Mouse (Mus musculus) hindbrain, embryonic 14.5 days (tissue): ENCODE data around the gene Myo9a. TPM values are rescaled to one million over a fixed set of nuclear protein-coding genes. Genes with fewer than 3 reads are reported as not detected.
"Not testable (repeated sequence)": the region's sequence is repeated elsewhere in the genome, so short reads cannot be mapped to it uniquely, and the experiment has no call there.

ENCODE experiments used
- ATAC-seq: fragments of 200-750 bp; cut with Nextera tagmentation; 2 replicates; pipeline ENCODE4 v1.8.0; 2017; ENCODE audit warnings: moderate number of reproducible peaks, mild to moderate bottlenecking, moderate TSS enrichment, moderate library complexity; ENCODE audit not compliant: low FRiP score
- DNase-seq: peaks from one replicate; pipeline ENCODE4 v3.0.0-alpha.2; 2015; ENCODE audit warnings: low spot score
- H3K27ac ChIP-seq: fragments of 300-500 bp; sonication (generic); 2 replicates; pipeline ENCODE4 v1.5.1; 2014; ENCODE audit warnings: mild to moderate bottlenecking, moderate library complexity
- H3K27me3 ChIP-seq: fragments of 300-500 bp; sonication (generic); 2 replicates; pipeline ENCODE4 v1.6.1; 2014; ENCODE audit warnings: mild to moderate bottlenecking, low read length, mixed read lengths; ENCODE audit not compliant: control insufficient read depth, insufficient read depth
- H3K36me3 ChIP-seq: fragments of 300-500 bp; sonication (generic); replicated peaks from 2 replicates; pipeline ENCODE4 v1.6.1; 2014; ENCODE audit not compliant: control insufficient read depth, insufficient read depth
- H3K4me1 ChIP-seq: fragments of 300-500 bp; sonication (generic); replicated peaks from 2 replicates; pipeline ENCODE4 v1.6.1; 2014; ENCODE audit warnings: antibody characterized with exemption, low read length, mixed read lengths; ENCODE audit not compliant: control insufficient read depth, insufficient read depth
- H3K4me2 ChIP-seq: fragments of 300-500 bp; sonication (generic); replicated peaks from 2 replicates; pipeline ENCODE4 v1.6.1; 2014; ENCODE audit warnings: mild to moderate bottlenecking, moderate library complexity
- H3K4me3 ChIP-seq: fragments of 300-500 bp; sonication (generic); replicated peaks from 2 replicates; pipeline ENCODE4 v1.5.1; 2014; ENCODE audit warnings: mild to moderate bottlenecking, low read length
- H3K9ac ChIP-seq: fragments of 300-500 bp; sonication (generic); 2 replicates; pipeline ENCODE4 v1.6.1; 2014
- H3K9me3 ChIP-seq: fragments of 300-500 bp; sonication (generic); 2 replicates; pipeline ENCODE4 v1.6.1; 2016; ENCODE audit warnings: low read length; ENCODE audit not compliant: control insufficient read depth
- WGBS: fragments of 180-500 bp; shearing (Covaris S2); extraction: QIAGEN DNeasy Blood & Tissue Kit; methylation state at CpG from one replicate; pipeline ENCODE4 v1.1.7; 2014; 5-methylcytosine and 5-hydroxymethylcytosine counted together
- polyA plus RNA-seq: library from polyadenylated mRNA; unstranded; fragments of >200 nt; fragmentation: Nextera tagmentation; extraction: Ambion mirVana; gene quantifications from 2 replicates; pipeline ENCODE4 v1.2.1, GENCODE M21; 2014

The Myo9a gene
- polyA plus RNA-seq, 1 experiment from 2014 or later = 29.9 TPM

DNA sequence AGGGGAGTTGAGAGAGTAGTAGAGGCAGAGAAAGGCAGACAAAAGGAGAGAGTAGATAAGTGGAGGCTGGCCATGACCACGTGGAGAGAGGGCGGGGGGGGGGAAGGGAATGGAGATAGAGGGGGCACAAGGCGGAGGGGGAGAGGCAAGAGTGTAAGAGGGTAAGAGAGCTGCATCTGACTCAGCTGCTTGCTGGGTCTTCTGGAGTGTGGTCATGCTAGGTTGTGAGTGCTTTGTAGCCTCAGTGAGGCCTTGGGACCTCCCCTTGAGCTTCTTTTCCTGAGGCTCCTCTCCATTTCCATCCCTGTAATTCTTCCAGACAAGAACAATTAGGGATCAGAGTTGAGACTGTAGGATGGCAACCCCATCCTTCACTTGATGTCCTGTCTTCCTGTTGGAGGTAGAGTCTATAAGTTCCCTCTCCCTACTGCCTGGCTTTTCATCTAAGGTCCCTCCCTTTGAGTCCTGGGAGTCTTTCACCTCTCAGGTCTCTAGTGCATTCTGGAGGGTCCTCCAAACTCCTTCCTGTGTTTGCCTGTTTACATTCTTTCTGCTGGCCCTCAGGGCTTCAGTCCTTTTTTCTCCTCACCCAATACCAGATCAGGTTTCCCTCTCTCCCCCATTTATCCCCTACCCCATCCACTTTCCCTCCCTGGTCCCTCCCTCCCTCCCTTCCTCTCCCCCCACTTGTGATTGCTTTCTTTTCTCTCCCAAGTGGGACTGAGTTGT lies 55.5 kb downstream of the Myo9a start:
- H3K4me3 ChIP-seq, H3K4me2 ChIP-seq, H3K27ac ChIP-seq, H3K9ac ChIP-seq, ATAC-seq, H3K27me3 ChIP-seq, H3K4me1 ChIP-seq, DNase-seq, H3K9me3 ChIP-seq: not testable (repeated sequence)
- H3K36me3 ChIP-seq = peaks cover 49% of the 10 kb centered on the region
- WGBS = 76% methylated on average over 2 of the region's 3 CpGs

DNA sequence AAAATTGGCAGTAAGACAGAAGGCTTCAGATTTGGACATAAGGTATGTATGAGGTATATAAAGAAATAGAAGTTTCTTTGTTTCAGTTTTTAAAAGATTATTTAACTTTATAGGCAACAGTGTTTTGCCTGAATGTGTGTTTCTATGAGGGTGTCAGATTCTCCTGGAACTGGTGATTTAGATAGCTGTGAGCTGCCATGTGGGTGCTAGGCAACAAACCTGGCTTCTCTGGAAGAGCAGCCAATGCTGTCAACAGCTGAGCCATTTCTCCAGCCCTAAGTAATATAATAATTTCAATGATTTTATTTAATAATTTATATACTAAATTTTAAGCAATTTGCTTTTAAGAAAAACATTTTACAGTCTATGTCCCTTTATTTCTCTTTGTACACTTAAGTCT lies 133.9 kb downstream of the Myo9a start:
- Histone ChIP-seq H3K4me1 (no peaks in the 10 kb centered on the region), H3K36me3 (peaks cover 24% of the 10 kb centered on the region), H3K4me2 (no peak overlapping the region), H3K27ac (no peak overlapping the region), H3K9me3 (no peaks in the 10 kb centered on the region), H3K27me3 (no peaks in the 10 kb centered on the region), H3K9ac (no peak overlapping the region), H3K4me3 (no peak overlapping the region)
- DNase-seq (no peak), ATAC-seq (no peak)

DNA sequence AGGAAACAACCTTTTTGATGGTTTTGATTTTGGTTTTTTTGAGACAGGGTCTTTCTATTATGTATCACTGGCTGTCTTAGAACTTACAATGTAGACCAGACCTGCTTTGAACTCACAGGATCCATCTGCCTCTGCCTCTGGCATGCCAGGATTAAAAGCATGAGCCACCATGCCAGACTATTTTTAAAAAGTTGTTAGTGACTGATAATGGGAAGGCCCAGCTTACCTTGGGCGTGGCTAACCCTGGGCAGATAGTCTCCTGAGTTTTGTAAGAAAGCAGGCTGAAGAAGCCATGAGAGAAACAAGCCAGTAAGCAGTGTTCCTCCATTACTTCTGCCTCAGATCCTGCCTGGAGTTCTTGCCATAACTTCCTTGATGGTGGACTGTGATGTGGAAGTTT lies 152.7 kb downstream of the Myo9a start:
- ATAC-seq (no peak), DNase-seq (no peak)
- 88% methylated on average over 1 of the region's 1 CpGs for WGBS
- H3K36me3 ChIP-seq = peaks cover 49% of the 10 kb centered on the region
- no peaks in the 10 kb centered on the region for H3K4me1 ChIP-seq
- no peak overlapping the region for H3K27ac ChIP-seq
- no peak overlapping the region for H3K4me3 ChIP-seq
- H3K4me2 ChIP-seq = no peak overlapping the region
- no peaks in the 10 kb centered on the region for H3K27me3 ChIP-seq
- H3K9ac ChIP-seq = no peak overlapping the region
- no peaks in the 10 kb centered on the region for H3K9me3 ChIP-seq

DNA sequence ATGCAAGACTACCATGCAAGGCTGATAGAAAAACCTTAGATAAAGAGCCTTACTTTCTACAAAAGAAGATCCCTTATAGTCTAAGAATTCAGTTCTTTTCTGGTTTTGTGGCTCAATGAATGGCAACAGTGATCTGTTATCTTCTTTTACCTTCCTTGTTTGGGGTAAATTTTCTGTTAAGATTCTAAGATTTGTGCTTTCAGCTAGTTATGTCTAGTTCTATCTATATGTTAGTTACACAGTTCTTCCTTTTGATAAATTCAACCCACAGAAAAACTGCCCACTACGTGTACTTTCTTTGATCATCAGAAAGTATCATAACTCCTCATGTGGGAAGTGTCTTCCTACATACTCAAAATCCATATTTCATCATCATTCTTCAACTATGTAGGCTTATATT lies 164.1 kb downstream of the Myo9a start:
- ATAC-seq (no peak), DNase-seq (no peak)
- Histone ChIP-seq H3K4me2 (no peak overlapping the region), H3K27ac (no peak overlapping the region), H3K36me3 (peaks cover 45% of the 10 kb centered on the region), H3K4me1 (no peaks in the 10 kb centered on the region), H3K27me3 (no peaks in the 10 kb centered on the region), H3K9me3 (no peaks in the 10 kb centered on the region), H3K4me3 (no peak overlapping the region), H3K9ac (no peak overlapping the region)
- 97% methylated on average over 1 of the region's 1 CpGs for WGBS

DNA sequence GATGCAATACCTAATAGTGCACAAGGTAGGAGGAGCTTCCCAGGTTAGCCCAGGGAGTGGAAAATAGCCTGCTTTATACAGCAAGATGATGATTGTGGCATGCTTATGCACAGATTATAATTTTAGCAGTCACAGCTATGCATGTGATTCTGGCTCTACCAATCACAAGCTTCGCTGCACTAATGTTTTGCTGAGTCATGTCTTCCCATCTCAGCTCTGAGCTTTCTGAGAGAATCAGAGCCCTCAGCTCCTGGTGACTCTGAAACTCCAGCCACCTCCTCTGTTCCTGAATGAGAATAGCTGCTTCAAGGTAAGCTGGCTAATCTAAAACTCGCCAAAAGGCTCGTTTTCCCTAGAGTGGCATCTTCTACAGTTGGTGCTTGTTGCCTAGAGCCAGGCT lies 179.6 kb downstream of the Myo9a start:
- no peaks in the 10 kb centered on the region for H3K27me3 ChIP-seq
- WGBS = 81% methylated on average over 3 of the region's 3 CpGs
- no peak overlapping the region for H3K27ac ChIP-seq
- H3K9ac ChIP-seq = no peak overlapping the region
- no peak overlapping the region for H3K4me2 ChIP-seq
- peaks cover 27% of the 10 kb centered on the region for H3K36me3 ChIP-seq
- no peaks in the 10 kb centered on the region for H3K4me1 ChIP-seq
- ATAC-seq (no peak), DNase-seq (no peak)
- H3K4me3 ChIP-seq = no peak overlapping the region
- H3K9me3 ChIP-seq = 0 out of 2 replicates have a peak, but pooled peaks cover 3% of the 10 kb centered on the region

DNA sequence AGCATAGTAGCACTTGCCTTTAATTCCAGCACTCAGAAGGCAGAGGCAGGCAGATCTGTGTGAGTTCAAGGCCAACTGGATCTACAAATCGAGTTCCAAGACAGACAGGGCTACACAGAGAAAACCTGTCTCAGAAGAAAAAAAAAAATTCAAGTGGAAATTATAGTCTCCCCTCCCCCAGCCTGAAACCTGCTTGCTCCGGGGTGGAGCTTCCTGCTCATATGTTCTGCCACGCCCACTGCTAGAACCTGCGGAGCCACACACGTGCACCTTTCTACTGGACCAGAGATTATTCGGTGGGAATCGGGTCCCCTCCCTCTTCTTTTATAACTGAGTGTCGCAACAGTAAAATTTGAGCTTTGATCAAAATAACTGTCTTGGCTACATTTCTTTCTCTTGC lies 185.2 kb downstream of the Myo9a start:
- DNase-seq, H3K9me3 ChIP-seq, H3K4me2 ChIP-seq, H3K27me3 ChIP-seq, H3K4me1 ChIP-seq, H3K36me3 ChIP-seq, ATAC-seq, H3K4me3 ChIP-seq, H3K27ac ChIP-seq, H3K9ac ChIP-seq: not testable (repeated sequence)
- WGBS = 87% methylated on average over 8 of the region's 8 CpGs

DNA sequence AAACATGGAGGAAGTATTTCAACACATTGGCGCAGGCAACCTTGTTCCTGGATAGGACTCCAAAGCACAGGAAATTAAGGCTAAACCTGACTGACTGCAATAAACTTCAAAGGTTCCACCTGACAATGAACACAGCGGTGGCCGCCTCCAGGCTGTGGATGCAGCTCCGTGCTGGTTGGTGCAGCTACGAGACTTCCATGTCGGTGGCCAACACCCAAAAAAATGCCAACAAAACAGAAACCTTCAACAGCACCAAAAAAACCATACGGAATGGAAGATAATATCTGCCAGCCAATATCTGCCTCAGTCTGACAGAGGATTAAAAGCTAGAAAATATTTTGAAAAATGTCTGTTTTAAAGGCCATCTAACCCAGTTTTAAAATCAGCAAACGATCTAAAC lies 187.8 kb downstream of the Myo9a start:
- no peaks in the 10 kb centered on the region for H3K9me3 ChIP-seq
- no peak overlapping the region for H3K4me3 ChIP-seq
- DNase-seq (no peak), ATAC-seq (no peak)
- 86% methylated on average over 8 of the region's 8 CpGs for WGBS
- H3K4me2 ChIP-seq = no peak overlapping the region
- no peaks in the 10 kb centered on the region for H3K36me3 ChIP-seq
- no peak overlapping the region for H3K9ac ChIP-seq
- no peaks in the 10 kb centered on the region for H3K27me3 ChIP-seq
- H3K27ac ChIP-seq = no peak overlapping the region
- H3K4me1 ChIP-seq = no peaks in the 10 kb centered on the region

DNA sequence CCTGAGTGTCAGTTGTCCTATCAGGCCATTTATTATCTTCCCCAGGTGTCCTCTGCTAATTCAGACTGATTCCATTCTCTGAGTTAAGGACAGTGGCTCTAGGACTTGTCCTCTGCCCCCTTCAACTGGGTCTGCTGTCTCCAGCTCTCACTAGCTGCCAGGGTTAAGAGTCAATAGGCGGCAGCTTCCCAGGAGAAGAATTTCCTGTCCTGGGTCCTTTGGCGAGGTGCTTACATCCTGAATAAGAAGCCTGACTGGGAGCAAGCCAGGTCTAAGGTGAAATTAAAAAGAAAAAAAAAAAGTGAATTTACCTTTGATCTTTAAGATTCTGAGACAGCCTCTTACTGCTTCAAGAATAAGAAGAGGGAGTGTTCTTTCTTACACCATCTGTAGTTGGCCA lies 189.0 kb downstream of the Myo9a start:
- Histone ChIP-seq H3K4me2 (no peak overlapping the region), H3K9ac (no peak overlapping the region), H3K9me3 (no peaks in the 10 kb centered on the region), H3K4me3 (no peak overlapping the region), H3K36me3 (no peaks in the 10 kb centered on the region), H3K27me3 (no peaks in the 10 kb centered on the region), H3K4me1 (no peaks in the 10 kb centered on the region), H3K27ac (no peak overlapping the region)
- DNase-seq (no peak), ATAC-seq (no peak)
- 78% methylated on average over 2 of the region's 2 CpGs for WGBS

DNA sequence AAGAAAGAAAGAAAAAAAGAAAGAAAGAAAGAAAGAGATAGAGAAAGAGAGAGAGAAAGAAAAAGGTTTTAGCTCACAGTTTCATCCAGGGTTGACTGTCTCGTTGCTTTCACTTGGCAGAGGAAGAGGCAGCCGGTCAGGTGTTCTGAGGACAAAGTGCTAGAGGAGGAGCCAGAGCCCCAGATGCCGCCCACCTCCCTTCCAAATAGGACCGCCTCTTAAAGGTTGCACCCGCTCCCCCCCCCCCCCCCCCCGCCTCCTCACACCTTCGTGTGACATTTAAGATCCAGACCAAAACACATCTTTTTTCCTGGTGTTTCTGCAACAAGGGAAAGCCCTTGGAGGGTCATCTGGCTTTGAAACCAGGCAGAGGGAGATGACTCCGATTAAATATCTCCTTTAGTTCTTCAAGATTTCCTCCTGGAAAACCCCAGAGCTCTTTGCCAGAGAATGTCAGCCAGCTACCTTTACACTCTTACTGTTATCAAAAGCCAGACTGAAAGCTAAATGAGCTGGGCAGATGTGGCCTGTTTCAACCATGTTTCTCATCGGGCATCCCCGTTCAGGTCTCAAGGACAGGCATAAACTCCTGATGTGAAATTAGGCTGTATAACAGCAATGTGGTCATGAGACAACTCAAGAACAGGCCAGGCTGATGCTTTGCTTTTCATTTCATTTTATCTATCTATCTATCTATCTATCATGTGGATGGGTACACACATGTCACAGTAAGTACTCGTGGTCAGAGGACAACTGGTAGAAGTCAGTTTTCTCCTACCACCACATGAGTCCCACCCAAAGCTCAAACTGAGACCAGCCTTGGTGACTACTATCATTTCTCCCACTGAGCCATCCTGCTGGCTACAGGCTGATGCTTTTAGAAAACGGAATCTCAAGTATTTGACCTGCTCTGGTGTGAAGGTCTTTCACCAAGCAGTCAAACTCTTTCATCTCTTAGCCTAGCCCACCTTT lies 190.5 kb downstream of the Myo9a start:
- WGBS = 83% methylated on average over 11 of the region's 12 CpGs
- ATAC-seq (no peak), DNase-seq (no peak)

More for the DNA sequence above, 190.5 kb downstream of the Myo9a start:
- Histone ChIP-seq H3K4me2 (no peak overlapping the region), H3K9me3 (no peaks in the 10 kb centered on the region), H3K27me3 (no peaks in the 10 kb centered on the region), H3K36me3 (no peaks in the 10 kb centered on the region), H3K4me1 (no peaks in the 10 kb centered on the region), H3K4me3 (no peak overlapping the region), H3K27ac (no peak overlapping the region), H3K9ac (no peak overlapping the region)
